In the genomic region with DNA sequence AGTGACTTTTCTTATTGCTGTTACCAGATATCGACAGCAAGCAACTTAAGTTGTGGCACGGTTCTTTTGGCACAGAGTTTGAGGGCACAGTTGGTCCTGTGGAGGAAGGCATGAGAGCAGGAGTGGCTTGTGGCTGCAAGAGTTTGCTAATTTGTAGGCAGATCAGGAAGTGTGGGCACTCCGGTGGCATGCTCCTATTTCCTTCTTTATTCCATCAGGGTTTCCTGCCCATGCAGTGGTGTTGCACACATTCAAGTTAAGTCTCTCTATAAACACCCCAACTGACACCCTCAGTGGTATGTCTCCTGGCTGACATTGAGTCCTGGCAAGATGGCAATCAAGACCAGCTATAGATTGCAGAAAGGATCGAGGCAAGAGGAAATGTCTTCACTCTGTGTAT, we compare ENCODE assay signal across 31 mouse cellular contexts. TPM values are rescaled to one million over a fixed set of nuclear protein-coding genes. Genes with fewer than 3 reads are reported as not detected.
"Had no signal": no experiment of that assay in that cellular context is flagged by ENCODE, and none has a peak within 500 bp of the region (broad histone marks: within the 10 kb centered on the region; RNA-seq: fewer than 3 reads in every experiment).

No protein-coding gene starts in this region.

- H3K4me1 ChIP-seq: heart, embryonic 13.5 days; heart, embryonic 15.5 days; hindbrain, embryonic 13.5 days; hindbrain, embryonic 15.5 days; kidney, embryonic 15.5 days; limb, embryonic 10.5 days; limb, embryonic 12.5 days; liver, embryonic 13.5 days; liver, embryonic 15.5 days had no signal

- H3K4me3 ChIP-seq: heart, adult 2 months; heart, embryonic 13.5 days; heart, embryonic 15.5 days; hindbrain, embryonic 13.5 days; hindbrain, embryonic 15.5 days; kidney, embryonic 15.5 days; layer of hippocampus, adult 2 months; left cerebral cortex, adult 2 months; limb, embryonic 10.5 days; limb, embryonic 12.5 days; liver, embryonic 13.5 days; liver, embryonic 15.5 days had no signal

- DNase-seq: gastrocnemius, postnatal 14 days; gastrocnemius, postnatal 36 days; heart, adult 2 months; heart, postnatal 14 days; heart, postnatal 36 days; kidney, adult 11 months; kidney, adult 2 months; kidney, adult 9 months; kidney, postnatal 25 days; kidney, postnatal 4 days; liver; liver, embryonic 13.5 days had no signal

- H3K9ac ChIP-seq: heart, embryonic 13.5 days; heart, embryonic 15.5 days; hindbrain, embryonic 13.5 days; hindbrain, embryonic 15.5 days; kidney, embryonic 15.5 days; limb, embryonic 12.5 days; liver, embryonic 13.5 days; liver, embryonic 15.5 days had no signal

- H3K9me3 ChIP-seq: heart, embryonic 13.5 days; heart, embryonic 15.5 days; hindbrain, embryonic 13.5 days; hindbrain, embryonic 15.5 days; kidney, embryonic 15.5 days; limb, embryonic 10.5 days; limb, embryonic 12.5 days; liver, embryonic 13.5 days; liver, embryonic 15.5 days had no signal

- H3K36me3 ChIP-seq: heart, embryonic 13.5 days; heart, embryonic 15.5 days; hindbrain, embryonic 13.5 days; hindbrain, embryonic 15.5 days; kidney, embryonic 15.5 days; limb, embryonic 10.5 days; limb, embryonic 12.5 days; liver, embryonic 13.5 days; liver, embryonic 15.5 days had no signal

- H3K27ac ChIP-seq: heart, adult 2 months; heart, embryonic 13.5 days; heart, embryonic 15.5 days; hindbrain, embryonic 13.5 days; hindbrain, embryonic 15.5 days; hindbrain, postnatal 0 days; kidney, embryonic 15.5 days; kidney, postnatal 0 days; layer of hippocampus, adult 2 months; left cerebral cortex, adult 2 months; limb, embryonic 10.5 days; limb, embryonic 12.5 days; liver, embryonic 13.5 days; liver, embryonic 15.5 days had no signal

- H3K4me2 ChIP-seq: heart, embryonic 11.5 days; heart, embryonic 13.5 days; heart, embryonic 15.5 days; hindbrain, embryonic 13.5 days; hindbrain, embryonic 15.5 days; kidney, embryonic 15.5 days; limb, embryonic 12.5 days; liver, embryonic 11.5 days; liver, embryonic 13.5 days; liver, embryonic 15.5 days had no signal

- ATAC-seq: hindbrain, postnatal 0 days; intestine, embryonic 16.5 days had no signal

- H3K27me3 ChIP-seq: heart, embryonic 13.5 days; heart, embryonic 15.5 days; hindbrain, embryonic 13.5 days; hindbrain, embryonic 15.5 days; kidney, embryonic 15.5 days; limb, embryonic 12.5 days; liver, embryonic 13.5 days; liver, embryonic 15.5 days had no signal

RNA-seq across cellular contexts. Expression of a gene that starts 10.8 kb away (rescaled TPM):
- polyA plus RNA-seq: heart, embryonic 11.5 days; heart, postnatal 0 days; liver, embryonic 13.5 days had no signal

RNA-seq across cellular contexts. Expression of a gene that starts 47.9 kb away (rescaled TPM):
- total RNA-seq: gastrocnemius, adult 18-20 months; gastrocnemius, adult 8-10 months; gastrocnemius, postnatal 14 days; gastrocnemius, postnatal 36 days; heart, adult 2 months; heart, postnatal 36 days had no signal
- polyA plus RNA-seq: heart, adult 2 months; hindbrain, embryonic 11.5 days; hindbrain, postnatal 0 days; intestine, embryonic 16.5 days; kidney, postnatal 0 days; liver, embryonic 13.5 days had no signal
